Mouse (Mus musculus) lung, adult 18-20 months (tissue): ENCODE measurements at regions not wholly inside any gene's neighbourhood (a gene's known extent, or its start where the extent isn't known, plus 50 kb on each side); places are given as distances from the start of the nearest gene placed in this dataset.
"Not testable (repeated sequence)": the region's sequence is repeated elsewhere in the genome, so short reads cannot be mapped to it uniquely, and the experiment has no call there.

Source experiments
- DNase-seq, 2 experiments: peaks; one replicate each; pipeline ENCODE4 v3.0.0; 2022; ENCODE audit warnings: mixed read lengths in 2 of 2

GRCm38 (mm10) chr9:72166084-72166483, 54.4 kb upstream of the Tcf12 start:
- no peak for DNase-seq

DNA sequence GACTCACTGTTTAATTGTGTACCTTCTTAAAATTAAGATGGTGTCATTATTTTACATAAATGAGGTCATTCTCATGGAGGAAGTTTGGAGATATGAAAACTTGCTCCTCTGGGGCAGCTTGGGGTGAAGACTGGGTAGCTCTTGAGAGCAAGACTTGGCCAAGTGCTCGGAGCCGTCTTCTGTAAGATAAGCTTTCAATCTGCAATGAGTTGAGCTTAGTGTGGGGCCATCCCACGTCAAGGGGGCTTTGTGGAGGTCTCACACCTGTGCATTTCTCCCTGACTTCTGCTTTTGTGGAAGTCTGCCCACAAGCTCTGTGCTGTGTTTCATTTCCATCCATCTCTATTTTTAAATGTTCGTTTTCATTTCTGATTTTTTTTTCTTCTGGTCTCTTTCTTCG, 54.9 kb upstream of the Tcf12 start:
- DNase-seq = no peak

GRCm38 (mm10) chr9:72169231-72169630, 57.6 kb upstream of the Tcf12 start:
- no peak for DNase-seq

DNA sequence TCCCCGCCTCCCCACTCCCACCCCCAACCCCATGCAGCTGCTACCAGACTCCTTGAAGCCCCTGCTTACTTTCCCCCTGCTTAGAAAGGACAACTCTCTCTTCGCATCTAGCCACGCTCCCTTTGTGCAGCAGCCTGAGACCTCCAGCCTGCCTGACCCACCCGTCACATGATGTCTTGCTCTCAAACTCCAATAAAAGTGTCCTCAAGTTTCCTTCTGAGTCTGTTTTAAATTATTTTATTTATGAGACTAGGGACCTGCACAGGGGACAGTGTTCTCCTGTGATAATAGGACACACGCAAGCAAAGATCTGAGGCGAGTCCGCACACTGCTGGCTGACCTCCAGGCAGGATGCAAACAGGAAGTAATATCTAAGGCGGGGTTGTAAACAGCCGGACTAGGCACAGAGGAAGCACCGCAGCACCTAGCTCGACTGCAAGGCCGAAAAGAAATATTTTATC, 58.1 kb upstream of the Tcf12 start:
- DNase-seq = peak; percentile 52 to 64

DNA sequence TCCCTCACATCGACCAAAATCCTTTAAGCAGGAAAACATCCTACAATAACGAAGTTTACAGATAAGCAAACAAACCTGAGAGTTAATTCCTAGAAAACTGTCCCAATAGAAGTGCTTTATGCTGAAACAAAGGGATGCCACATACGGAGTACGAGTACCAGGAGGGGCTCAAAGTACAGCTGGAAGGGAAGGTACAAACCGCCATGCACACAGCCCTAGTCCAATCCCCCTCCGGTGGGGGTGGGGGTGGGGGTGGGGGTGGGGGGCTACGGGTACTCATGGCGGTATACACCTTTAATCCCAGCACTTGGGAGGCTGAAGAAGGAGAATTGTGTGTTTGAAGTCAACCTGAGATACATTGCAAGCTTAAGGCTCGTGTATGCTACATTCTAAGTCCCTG, 58.6 kb upstream of the Tcf12 start:
- no peak for DNase-seq

DNA sequence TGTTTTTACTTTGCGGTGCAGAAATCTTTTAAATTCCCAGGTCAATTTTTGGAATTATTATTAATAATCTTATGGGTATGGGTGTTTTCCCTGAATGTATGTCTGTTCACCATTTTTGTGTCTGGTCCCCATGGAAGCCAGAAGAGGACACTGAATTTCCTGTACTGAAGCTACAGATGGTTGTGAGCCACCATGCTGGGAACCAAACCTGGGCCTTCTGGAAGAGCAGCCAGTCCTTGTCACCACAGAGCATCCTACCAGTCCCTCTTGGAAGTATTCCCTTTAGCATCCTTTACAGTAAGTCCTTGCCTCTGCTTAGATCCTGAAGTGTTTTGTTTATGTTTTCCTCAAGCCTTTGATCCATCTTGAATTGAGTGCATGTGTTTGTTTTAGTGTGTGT, 60.7 kb upstream of the Tcf12 start:
- no peak for DNase-seq

DNA sequence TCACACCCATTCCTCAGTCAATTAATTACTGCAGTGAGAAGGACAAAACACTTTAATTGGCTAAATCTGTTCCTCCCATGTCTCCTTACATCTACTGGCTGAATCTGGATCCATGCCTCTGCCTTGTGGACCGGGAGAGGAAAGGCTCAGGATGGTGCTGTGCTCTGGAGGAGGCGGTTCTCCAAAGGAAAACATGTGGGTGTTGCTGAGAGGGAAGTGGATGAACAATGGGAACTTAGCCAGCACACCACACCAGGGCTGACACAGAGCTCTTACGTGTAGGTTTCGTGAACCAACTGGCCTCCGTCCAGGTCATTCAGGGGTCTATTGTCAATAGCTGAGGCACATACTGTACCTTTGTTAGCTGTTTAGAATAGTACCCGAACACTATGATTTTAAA, 69.3 kb upstream of the Tcf12 start:
- DNase-seq = peak in 1 of 2 experiments; percentile 19

DNA sequence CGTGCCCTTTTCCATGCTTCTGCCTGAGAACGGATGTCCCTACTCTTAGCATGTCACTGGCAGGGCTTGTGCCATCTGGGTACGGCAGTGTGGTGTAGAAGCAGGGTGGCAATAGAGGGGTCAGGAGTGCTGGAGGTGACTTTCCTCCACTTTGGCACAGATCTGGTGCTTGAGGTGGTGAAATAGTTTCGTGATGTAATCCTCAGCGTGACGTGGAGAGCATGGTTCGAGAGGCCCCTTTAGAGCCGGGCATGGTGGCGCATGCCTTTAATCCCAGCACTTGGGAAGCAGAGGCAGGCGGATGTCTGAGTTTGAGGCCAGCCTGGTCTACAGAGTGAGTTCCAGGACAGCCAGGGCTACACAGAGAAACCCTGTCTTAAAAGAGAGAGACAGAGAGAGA, 71.7 kb upstream of the Tcf12 start:
- DNase-seq = no peak

DNA sequence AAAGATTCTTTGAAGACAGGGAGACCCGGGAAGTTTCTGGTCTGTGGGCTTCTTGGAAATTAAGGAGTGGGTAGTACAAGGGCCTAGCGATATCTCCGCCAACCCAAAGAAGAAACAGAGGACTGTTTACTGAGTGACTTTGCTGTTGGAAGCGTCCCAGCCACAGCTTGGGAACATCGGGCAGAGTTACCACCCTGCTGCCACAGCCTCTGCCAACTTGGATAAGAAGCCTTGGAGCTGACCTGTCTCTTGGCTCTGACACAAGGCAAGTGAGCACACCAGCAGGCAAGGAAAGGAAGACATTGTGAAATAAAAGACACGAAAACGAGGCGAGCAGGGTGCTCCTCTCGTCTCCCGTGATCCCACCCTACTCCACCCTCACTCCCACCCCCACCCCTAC, 72.3 kb upstream of the Tcf12 start:
- peak; percentile 26 to 30 for DNase-seq

GRCm38 (mm10) chr9:72189867-72190266, 78.2 kb upstream of the Tcf12 start:
- DNase-seq = no peak

GRCm38 (mm10) chr9:72190631-72191030, 79.0 kb upstream of the Tcf12 start:
- no peak for DNase-seq

GRCm38 (mm10) chr9:72191091-72191490, 79.4 kb upstream of the Tcf12 start:
- no peak for DNase-seq

DNA sequence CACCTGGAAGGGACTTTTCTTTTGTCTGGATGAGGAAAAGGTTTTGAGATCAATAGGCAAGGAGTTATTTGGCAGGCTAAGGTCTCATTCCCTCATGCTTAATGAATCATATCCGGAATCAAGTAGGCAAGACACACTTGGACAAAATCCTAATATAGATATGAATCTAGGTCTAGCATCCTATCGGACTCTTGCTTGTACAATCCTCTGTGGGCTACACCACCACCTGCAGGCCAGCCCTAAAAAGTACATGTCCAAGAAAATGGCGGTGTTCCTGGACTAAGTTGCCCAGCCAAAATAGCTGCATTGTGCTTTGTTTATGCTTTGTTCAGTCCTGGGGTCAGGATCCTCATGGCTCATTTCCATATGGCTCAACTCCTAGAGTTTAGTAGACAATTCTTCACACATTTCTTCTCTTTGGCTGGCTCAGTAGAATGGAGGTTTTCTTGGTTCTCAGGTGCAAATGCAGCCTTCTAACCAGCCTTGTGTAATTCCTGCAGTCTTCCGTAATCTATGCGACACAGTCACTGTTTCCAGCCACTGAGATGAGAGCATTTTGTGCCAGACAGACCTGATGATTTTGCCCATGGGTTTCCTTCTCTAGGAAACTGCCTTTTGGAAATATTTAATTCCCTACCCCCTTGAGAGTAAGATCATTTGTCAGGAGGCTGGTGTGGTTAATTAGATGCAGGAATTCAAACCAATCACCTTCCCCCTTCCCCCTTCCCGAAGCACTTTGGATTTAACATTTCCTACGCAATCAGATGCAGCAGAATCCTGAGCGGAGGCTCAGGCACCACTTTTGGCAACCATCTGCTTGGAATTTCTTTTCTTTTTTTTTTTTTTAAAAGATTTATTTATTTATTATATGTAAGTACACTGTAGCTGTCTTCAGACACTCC, 80.6 kb upstream of the Tcf12 start:
- peak; percentile 50 to 70 for DNase-seq

GRCm38 (mm10) chr9:72192953-72193337, 81.3 kb upstream of the Tcf12 start:
- not testable (repeated sequence) for DNase-seq

GRCm38 (mm10) chr9:72195348-72195747, 79.3 kb upstream of the Zfp280d start:
- DNase-seq = no peak

DNA sequence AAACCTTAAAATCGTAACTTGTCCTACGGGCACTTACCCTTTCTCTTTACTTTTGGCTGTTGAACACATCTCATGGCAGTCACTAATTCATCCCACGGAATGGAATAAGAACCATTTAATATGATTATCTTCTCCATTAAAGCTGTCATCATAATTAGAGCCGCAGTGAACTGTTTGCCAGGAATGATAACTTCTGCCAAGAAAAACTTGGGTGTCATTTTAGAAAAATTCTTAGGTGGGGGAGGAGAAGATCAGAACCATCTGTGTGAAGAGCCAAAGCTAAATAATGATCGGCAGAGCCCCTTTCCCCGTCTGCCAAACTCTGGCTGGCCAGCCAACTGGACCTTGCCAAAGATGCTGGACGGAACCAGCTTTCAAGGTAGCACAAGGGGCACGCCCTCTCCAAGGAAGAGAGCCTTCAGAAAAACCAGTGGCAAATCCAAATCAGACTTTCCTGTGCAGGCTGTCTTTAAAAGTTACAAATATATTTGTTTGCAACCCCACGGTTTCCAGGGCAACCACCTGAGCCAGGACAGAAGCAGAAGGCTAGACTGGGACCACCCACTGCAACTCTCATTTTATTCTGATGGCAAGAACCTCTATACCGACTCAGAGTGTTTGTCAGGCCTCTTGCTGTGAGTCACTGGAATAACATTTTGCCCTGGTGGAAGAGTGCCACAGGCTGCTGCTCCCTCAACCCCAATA, 77.9 kb upstream of the Zfp280d start:
- DNase-seq = peak in 1 of 2 experiments; percentile 22

DNA sequence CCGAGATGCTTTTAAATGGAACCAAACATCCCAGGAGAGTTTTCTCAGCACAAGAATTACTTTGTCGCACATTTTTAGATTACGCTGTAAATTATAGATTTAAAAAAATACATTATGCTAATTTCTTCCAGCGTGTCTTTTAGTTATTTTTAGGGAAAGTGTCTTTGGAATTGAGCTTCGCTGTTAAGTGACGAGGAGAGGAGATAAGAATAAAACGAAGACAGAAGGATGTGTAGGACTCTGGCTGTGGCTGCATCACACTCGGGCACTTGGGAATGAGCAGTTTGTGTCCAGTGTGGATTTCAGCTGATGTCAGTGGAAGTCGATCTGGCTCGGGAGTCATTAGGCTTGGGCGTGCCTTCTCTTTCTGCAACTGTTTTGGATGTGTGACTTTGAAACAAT, 77.3 kb upstream of the Zfp280d start:
- DNase-seq = no peak

DNA sequence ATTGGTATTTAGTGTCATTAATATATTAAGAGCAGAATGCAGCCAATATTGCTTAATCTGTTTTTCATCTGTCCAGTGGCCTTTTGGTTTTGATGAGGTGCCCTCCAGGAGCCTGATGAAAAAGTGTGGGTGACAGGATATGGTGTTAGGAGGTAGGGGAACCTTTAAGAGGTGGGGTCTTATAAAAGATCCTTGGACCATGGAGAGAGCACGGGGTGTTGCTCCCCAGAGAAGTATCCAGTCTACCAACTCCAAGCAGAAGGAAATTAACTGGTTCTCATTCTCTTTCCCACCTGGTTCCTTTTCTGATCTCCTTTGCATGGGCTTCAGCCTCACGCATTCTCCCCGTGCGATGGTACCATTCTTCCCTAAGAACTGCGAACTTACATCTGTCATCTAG, 75.7 kb upstream of the Zfp280d start:
- DNase-seq = no peak

DNA sequence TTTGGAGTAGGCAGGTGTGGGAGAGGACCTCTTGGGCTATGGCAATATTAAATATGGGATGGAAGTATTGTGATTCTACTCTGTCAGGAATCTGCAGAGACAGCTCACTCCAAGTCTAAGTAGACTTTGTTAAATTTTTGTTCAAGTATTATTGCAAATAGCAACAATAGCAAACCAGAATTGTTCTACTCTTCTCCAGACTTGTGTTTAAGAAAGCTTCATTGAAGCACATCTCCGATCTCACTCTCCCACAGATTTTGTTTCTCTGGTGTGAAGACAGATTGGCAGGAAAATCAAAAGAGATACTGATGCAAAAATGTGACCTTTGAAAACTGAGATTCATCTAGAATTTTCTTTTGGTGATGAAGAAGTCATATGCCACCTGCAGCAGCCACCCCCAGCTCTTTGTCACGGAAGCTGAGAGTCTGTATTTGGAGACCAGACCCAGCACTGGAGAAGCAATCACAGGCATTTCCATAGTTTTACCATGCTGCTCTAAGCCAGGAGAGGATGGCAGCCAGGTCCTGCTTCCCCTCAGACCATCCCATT, 70.2 kb upstream of the Zfp280d start:
- no peak for DNase-seq

GRCm38 (mm10) chr9:72205815-72206214, 68.8 kb upstream of the Zfp280d start:
- no peak for DNase-seq

DNA sequence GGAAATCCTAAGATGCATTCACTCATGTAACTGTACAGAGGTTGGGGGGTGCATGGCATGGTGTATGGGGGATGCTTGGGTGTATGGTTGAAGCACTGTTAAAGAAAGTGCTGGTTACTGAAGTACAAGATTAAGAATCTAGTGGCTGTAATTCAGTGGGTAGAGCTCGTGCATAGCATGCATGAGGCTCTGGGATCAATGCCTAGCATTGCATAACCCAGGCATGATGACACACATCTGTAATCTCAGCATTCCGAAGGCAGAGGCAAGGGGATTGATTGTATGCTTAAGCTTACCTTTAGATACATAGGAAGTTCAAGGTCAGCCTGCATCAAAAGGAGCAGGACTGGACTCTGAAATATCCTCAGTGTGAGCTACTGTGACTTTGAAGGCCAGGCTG, 67.7 kb upstream of the Zfp280d start:
- peak in 1 of 2 experiments; percentile 21 for DNase-seq

DNA sequence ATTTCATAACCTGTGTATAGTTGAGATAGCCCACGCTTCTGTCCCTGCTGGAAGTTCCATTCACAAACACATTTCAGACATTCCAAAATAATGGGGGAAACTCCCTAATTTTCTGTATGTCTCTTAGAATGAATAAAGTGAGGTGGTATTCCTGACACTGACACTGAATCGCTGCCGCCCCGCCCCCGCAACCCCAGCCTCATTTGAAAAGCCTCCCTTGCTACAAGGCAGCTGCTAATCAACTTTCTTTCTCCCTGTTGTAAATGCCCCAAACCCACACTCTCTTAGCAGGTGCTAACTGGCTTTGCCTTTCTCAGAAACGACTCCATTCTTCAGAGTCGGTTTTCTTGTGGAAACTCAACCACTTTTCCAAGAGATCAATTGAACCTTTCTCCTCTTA, 66.4 kb upstream of the Zfp280d start:
- no peak for DNase-seq

DNA sequence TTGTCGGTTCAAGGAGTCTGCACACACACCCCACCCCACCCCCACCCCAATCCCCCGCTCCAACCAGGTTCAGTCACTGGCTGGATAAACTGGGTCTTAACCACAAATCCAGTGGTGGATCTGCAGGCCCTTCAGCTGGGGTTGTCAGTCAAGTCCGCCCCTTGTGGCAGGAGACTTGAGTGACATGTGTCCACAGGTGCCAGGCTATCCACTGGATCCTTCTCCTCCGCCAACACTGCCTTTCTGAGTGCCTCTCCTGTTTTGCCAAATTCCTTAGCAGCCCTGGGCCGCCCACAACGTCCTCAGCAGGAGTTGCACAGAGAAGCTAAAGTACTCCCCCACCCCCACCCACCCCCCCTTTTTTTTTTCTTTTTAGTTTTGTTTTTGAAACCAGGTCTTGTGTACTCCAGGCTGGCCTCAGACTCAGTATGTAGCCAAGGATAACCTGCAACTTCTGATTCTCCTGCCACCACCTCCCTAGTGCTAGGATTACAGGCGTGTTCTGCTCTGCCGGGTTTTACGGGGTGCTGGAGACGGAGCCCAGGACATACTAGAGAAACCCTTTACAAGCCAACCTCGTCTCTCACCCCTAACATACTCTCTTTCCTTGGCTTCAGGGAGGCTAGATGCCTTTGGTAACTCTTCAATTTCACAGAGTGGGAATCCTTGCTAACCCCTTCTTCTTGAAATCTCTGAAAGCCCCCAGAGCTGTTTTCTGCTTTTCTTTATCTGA, 57.2 kb upstream of the Zfp280d start:
- DNase-seq = peak in 1 of 2 experiments; percentile 13
